Mouse (Mus musculus): ENCODE results near the gene Rgcc.

DNA sequence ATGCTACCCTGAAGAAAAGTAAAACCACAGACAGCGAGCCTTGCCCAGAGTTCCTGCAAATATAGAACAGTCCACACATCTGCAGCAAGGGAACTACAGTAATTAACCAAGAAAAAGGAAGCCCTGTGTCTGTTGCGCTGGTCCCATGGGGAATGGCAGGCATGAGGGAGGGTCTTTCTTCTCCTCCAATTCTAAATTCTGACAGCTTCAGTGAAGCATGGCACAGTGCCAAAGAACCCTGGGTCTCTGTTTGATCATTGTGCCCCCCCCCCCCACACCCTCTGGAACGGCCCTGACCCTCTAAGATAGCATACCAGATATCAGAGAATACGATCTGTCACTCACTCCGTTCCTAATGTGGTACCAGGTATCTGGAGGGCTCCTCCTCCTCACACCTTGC, 4.6 kb downstream of the Rgcc start:
- TF ChIP-seq CTCF (IDR thresholded peaks at IDR 0.05; ENCODE audit: low read depth) (no peak), EP300 (IDR thresholded peaks at IDR 0.05; ENCODE audit: low read depth) (no peak)
